Mouse (Mus musculus) kidney, embryonic 14.5 days (tissue): ENCODE results near the gene Cdk5r2. TPM values are rescaled to one million over a fixed set of nuclear protein-coding genes. Genes with fewer than 3 reads are reported as not detected.

Source experiments
- ATAC-seq: fragments of 200-750 bp; cut with Nextera tagmentation; 2 replicates; pipeline ENCODE4 v1.8.0; 2017; ENCODE audit warnings: moderate number of reproducible peaks, mild to moderate bottlenecking, moderate TSS enrichment, moderate library complexity; ENCODE audit not compliant: low FRiP score, low TSS enrichment
- H3K27ac ChIP-seq: fragments of 300-500 bp; sonication (generic); 2 replicates; pipeline ENCODE4 v1.5.1; 2014; ENCODE audit warnings: low read depth, mild to moderate bottlenecking, low read length, moderate library complexity, mixed read lengths
- H3K27me3 ChIP-seq: fragments of 300-500 bp; sonication (generic); 2 replicates; pipeline ENCODE4 v1.6.1; 2014; ENCODE audit warnings: mild to moderate bottlenecking, low read length; ENCODE audit not compliant: control insufficient read depth, insufficient read depth
- H3K36me3 ChIP-seq: fragments of 300-500 bp; sonication (generic); 2 replicates; pipeline ENCODE4 v1.6.1; 2014; ENCODE audit warnings: low read length, mixed read lengths; ENCODE audit not compliant: control insufficient read depth, insufficient read depth
- H3K4me1 ChIP-seq: fragments of 300-500 bp; sonication (generic); 2 replicates; pipeline ENCODE4 v1.6.1; 2014; ENCODE audit warnings: low read length, mixed read lengths; ENCODE audit not compliant: control insufficient read depth, insufficient read depth
- H3K4me2 ChIP-seq: fragments of 300-500 bp; sonication (generic); replicated peaks from 2 replicates; pipeline ENCODE4 v1.6.1; 2014; ENCODE audit warnings: low read depth, mild to moderate bottlenecking, low read length
- H3K4me3 ChIP-seq: fragments of 300-500 bp; sonication (generic); 2 replicates; pipeline ENCODE4 v1.5.1; 2014; ENCODE audit warnings: mild to moderate bottlenecking, low read length
- H3K9ac ChIP-seq: fragments of 300-500 bp; sonication (generic); 2 replicates; pipeline ENCODE4 v1.6.1; 2014; ENCODE audit warnings: low read depth, mild to moderate bottlenecking, low read length, moderate library complexity
- H3K9me3 ChIP-seq: fragments of 300-500 bp; sonication (generic); 2 replicates; pipeline ENCODE4 v1.6.1; 2016; ENCODE audit warnings: low read length; ENCODE audit not compliant: control insufficient read depth
- WGBS: fragments of 180-500 bp; shearing (Covaris S2); extraction: QIAGEN DNeasy Blood & Tissue Kit; methylation state at CpG from one replicate; pipeline ENCODE4 v1.1.7; 2014; 5-methylcytosine and 5-hydroxymethylcytosine counted together
- polyA plus RNA-seq: library from polyadenylated mRNA; unstranded; fragments of >200 nt; fragmentation: Nextera tagmentation; extraction: Ambion mirVana; gene quantifications from 2 replicates; pipeline ENCODE4 v1.2.1, GENCODE M21; 2014

Cdk5r2 gene
- polyA plus RNA-seq, 1 experiment from 2014 or later, result not detected

DNA sequence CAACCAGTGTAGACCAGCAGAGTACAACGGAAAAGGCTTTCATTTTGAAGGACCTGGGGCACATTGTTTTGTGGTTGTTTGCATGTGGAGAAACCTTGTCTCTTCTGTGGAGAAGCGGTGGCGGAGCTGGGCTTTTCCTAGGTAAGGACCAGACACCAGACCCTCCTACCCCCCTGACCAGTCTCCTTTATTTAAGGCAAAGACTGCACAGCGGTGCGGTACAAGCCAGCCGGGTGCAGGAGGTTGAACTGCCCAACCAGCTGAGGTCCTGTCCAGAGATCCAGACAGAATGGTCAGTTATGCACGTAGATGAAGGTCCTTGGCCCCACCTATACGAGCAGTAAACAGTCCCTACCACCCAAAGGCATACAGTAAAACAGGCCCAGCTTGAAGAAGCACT is 28.1 kb downstream of the Cdk5r2 start:
- peaks cover 16% of the 10 kb centered on the region for H3K4me1 ChIP-seq
- H3K9ac ChIP-seq, result no peak overlapping the region
- peaks cover 89% of the 10 kb centered on the region for H3K27me3 ChIP-seq
- H3K27ac ChIP-seq, result no peak overlapping the region
- ATAC-seq, result no peak
- peak overlapping the region; percentile 30 for H3K4me3 ChIP-seq
- no peak overlapping the region for H3K4me2 ChIP-seq
- no peaks in the 10 kb centered on the region for H3K36me3 ChIP-seq
- 2% methylated on average over 8 of the region's 8 CpGs for WGBS
- no peaks in the 10 kb centered on the region for H3K9me3 ChIP-seq

DNA sequence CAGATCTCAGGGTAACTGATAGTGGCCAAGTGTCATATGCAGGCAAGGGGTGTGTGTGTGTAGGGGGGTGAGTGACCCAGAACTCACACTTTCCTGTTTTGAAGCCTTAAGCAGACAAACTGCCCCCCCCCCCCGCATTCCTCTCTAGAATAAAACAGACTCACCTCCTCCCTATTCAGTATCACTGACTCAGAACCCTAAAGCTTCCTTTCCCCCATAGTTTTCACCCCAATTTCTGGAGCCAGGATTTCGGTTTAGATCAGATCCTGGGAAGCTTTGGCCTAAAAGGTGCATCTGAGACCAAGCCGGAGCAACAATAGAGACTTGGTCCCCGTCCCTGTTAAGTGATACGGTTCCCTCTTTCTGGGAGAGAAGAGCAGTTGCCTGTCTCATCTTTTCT is 28.7 kb downstream of the Cdk5r2 start:
- no peaks in the 10 kb centered on the region for H3K9me3 ChIP-seq
- 7% methylated on average over 5 of the region's 5 CpGs for WGBS
- no peak for ATAC-seq

GRCm38 (mm10) chr1:74884196-74885141 is 29.7 kb downstream of the Cdk5r2 start:
- no peak overlapping the region; the same call in 1 of the 2 replicates for H3K9ac ChIP-seq
- H3K4me3 ChIP-seq, result peak overlapping the region; percentile 32
- no peaks in the 10 kb centered on the region for H3K9me3 ChIP-seq
- no peaks in the 10 kb centered on the region for H3K36me3 ChIP-seq
- ATAC-seq, result no peak
- H3K4me1 ChIP-seq, result peaks cover 16% of the 10 kb centered on the region
- H3K27ac ChIP-seq, result no peak overlapping the region
- under 1% methylated on average over 57 of the region's 57 CpGs for WGBS
- H3K27me3 ChIP-seq, result peaks cover 85% of the 10 kb centered on the region
- peak overlapping the region; percentile 55 for H3K4me2 ChIP-seq

More for the DNA sequence above, 28.7 kb downstream of the Cdk5r2 start:
- no peaks in the 10 kb centered on the region for H3K36me3 ChIP-seq
- peaks cover 16% of the 10 kb centered on the region for H3K4me1 ChIP-seq
- H3K4me2 ChIP-seq, result no peak overlapping the region
- no peak overlapping the region for H3K4me3 ChIP-seq
- peaks cover 89% of the 10 kb centered on the region for H3K27me3 ChIP-seq
- no peak overlapping the region for H3K9ac ChIP-seq
- no peak overlapping the region for H3K27ac ChIP-seq

DNA sequence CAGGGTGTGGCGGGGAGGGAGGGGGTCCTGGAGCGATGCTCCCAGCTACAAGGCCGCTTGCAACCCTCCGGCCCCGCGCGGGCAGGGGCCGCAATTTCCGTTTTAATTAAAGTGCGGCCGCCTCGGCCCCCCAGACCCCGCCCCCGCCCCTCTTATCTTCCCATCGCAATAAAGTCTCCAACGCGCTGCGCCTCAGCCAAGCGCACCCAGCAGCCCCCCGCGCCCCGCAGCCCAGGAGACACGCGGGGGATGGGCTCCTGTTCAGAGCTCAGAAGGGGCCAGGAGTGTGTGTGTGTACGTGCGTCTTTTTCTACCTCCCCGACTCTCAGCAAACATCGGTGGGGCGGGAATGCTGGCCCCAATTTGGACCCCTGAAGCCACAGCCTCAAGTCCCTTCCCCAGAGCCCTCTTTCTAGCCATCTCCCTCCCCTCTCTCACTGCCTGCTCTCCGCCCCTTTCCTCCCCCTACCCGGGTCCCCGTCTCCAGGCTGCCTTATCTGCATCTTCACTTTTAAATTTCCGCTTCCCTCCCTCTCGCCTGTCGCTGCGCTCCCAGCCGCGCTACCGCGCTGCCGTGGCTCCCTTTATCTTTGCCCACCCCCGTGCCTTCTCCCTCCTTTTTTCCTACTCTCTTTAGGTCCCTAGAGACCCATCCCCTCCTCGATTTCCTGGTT is 30.8 kb downstream of the Cdk5r2 start, which contains the start of gene Fev:
Fev (minus strand) TSS at position 51 of the 674 bp plus-strand sequence.
- Histone ChIP-seq H3K4me2 (peak within 1 kb of the TSS; percentile 55), H3K9me3 (no peaks in the 10 kb centered on the region), H3K4me3 (peak within 1 kb of the TSS; percentile 32), H3K27me3 (peaks cover 91% of the 10 kb centered on the region), H3K4me1 (peaks cover 16% of the 10 kb centered on the region), H3K9ac (no peak within 1 kb of the TSS; the same call in none of the 2 replicates), H3K27ac (no peak within 1 kb of the TSS), H3K36me3 (no peaks in the 10 kb centered on the region)
- 0 out of 2 replicates have a peak, but pooled peaks have one; percentile 60 for ATAC-seq
- WGBS, result under 1% methylated on average over 36 of the region's 43 CpGs

GRCm38 (mm10) chr1:74891513-74891912 is 36.8 kb downstream of the Cdk5r2 start:
- ATAC-seq, result no peak
- no peaks in the 10 kb centered on the region for H3K36me3 ChIP-seq
- H3K4me3 ChIP-seq, result no peak overlapping the region
- H3K4me1 ChIP-seq, result 0 out of 2 replicates have a peak, but pooled peaks cover 5% of the 10 kb centered on the region
- H3K9ac ChIP-seq, result no peak overlapping the region
- no peaks in the 10 kb centered on the region for H3K9me3 ChIP-seq
- H3K4me2 ChIP-seq, result no peak overlapping the region
- 0% methylated on average over 2 of the region's 8 CpGs for WGBS
- H3K27me3 ChIP-seq, result peaks cover 87% of the 10 kb centered on the region
- H3K27ac ChIP-seq, result no peak overlapping the region

GRCm38 (mm10) chr1:74892351-74893133 is 37.8 kb downstream of the Cdk5r2 start:
- H3K4me2 ChIP-seq, result peak overlapping the region; percentile 26; the same call in 1 of the 2 replicates
- H3K4me1 ChIP-seq, result 0 out of 2 replicates have a peak, but pooled peaks cover 5% of the 10 kb centered on the region
- 0 out of 2 replicates have a peak, but pooled peaks have one; percentile 20 for ATAC-seq
- H3K36me3 ChIP-seq, result no peaks in the 10 kb centered on the region
- no peak overlapping the region for H3K9ac ChIP-seq
- 1% methylated on average over 39 of the region's 39 CpGs for WGBS
- no peaks in the 10 kb centered on the region for H3K9me3 ChIP-seq
- H3K27ac ChIP-seq, result no peak overlapping the region
- peaks cover 88% of the 10 kb centered on the region for H3K27me3 ChIP-seq
- no peak overlapping the region for H3K4me3 ChIP-seq

- peaks cover 90% of the 10 kb centered on the region for H3K27me3 ChIP-seq
- no peak within 1 kb of the TSS for H3K27ac ChIP-seq
- WGBS, result 3% methylated on average over 25 of the region's 25 CpGs
- peak within 1 kb of the TSS; percentile 26 for H3K4me2 ChIP-seq
- H3K9ac ChIP-seq, result no peak within 1 kb of the TSS
- no peaks in the 10 kb centered on the region for H3K9me3 ChIP-seq
- no peaks in the 10 kb centered on the region for H3K36me3 ChIP-seq
- ATAC-seq, result peak; percentile 32; the same call in 1 of the 2 replicates
- 0 out of 2 replicates have a peak, but pooled peaks cover 5% of the 10 kb centered on the region for H3K4me1 ChIP-seq
- H3K4me3 ChIP-seq, result no peak within 1 kb of the TSS
Measured at GRCm38 (mm10) chr1:74893134-74893855, 38.6 kb downstream of the Cdk5r2 start, which contains the start of gene Cryba2. Gene Cryba2, minus strand, starts transcription at chr1:74893143.

DNA sequence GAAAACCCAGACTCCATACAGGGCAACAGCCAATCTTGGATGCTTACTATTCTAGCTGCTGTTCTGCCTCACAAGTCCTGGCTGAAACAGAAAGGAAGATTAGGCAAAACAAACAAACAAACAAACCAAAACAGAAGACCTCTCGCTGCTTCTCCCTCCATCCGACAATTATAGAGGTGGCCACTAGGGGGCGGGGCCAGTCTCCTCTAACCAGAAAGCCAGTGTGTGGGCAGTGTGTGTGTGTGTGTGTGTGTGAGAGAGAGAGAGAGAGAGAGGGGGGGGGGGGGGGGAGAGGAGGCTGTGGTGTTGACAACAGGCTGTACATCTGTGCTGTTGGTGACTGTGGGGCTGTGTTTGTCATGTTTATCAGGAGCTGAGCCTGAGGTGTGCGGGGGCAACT is 40.2 kb downstream of the Cdk5r2 start:
- H3K27me3 ChIP-seq, result peaks cover 95% of the 10 kb centered on the region
- 18% methylated on average over 4 of the region's 4 CpGs for WGBS
- ATAC-seq, result no peak
- H3K27ac ChIP-seq, result no peak overlapping the region
- H3K4me3 ChIP-seq, result no peak overlapping the region
- no peaks in the 10 kb centered on the region for H3K36me3 ChIP-seq
- H3K9ac ChIP-seq, result no peak overlapping the region
- H3K4me1 ChIP-seq, result 0 out of 2 replicates have a peak, but pooled peaks cover 5% of the 10 kb centered on the region
- no peaks in the 10 kb centered on the region for H3K9me3 ChIP-seq
- H3K4me2 ChIP-seq, result no peak overlapping the region
